Mouse (Mus musculus) urinary bladder, adult 2 months (tissue): Measurements from ENCODE around the gene Xkr7. TPM values are rescaled to one million over a fixed set of nuclear protein-coding genes. Genes with fewer than 3 reads are reported as not detected.

ENCODE experiments used
- DNase-seq: peaks from one replicate; pipeline ENCODE4 v3.0.0; 2022; ENCODE audit warnings: low spot score
- polyA plus RNA-seq: library from polyadenylated mRNA; depleted of rRNA; stranded (reverse); fragments of >200 nt; gene quantifications from 2 replicates; pipeline ENCODE4 v1.2.3, GENCODE M21; 2012; rRNA removed

Gene Xkr7
- polyA plus RNA-seq, 1 experiment = 0.03 TPM

- DNase-seq = no peak
Measured at GRCm38 (mm10) chr2:153071491-153072184, 40.0 kb downstream of the Xkr7 start.

GRCm38 (mm10) chr2:153074651-153075050 is 43.0 kb downstream of the Xkr7 start:
- DNase-seq = no peak

GRCm38 (mm10) chr2:153075961-153076360 is 44.3 kb downstream of the Xkr7 start:
- no peak for DNase-seq

- DNase-seq = peak; percentile 47
Measured at GRCm38 (mm10) chr2:153080841-153081523, 49.3 kb downstream of the Xkr7 start.

- DNase-seq = no peak
Measured at GRCm38 (mm10) chr2:153081866-153082265, 50.2 kb downstream of the Xkr7 start.

GRCm38 (mm10) chr2:153083275-153083674 is 51.6 kb downstream of the Xkr7 start:
- DNase-seq = no peak

- no peak for DNase-seq
Measured at GRCm38 (mm10) chr2:153083824-153084223, 52.2 kb downstream of the Xkr7 start.

GRCm38 (mm10) chr2:153084261-153084976 is 52.8 kb downstream of the Xkr7 start:
- no peak for DNase-seq

GRCm38 (mm10) chr2:153085556-153085955 is 53.9 kb downstream of the Xkr7 start:
- DNase-seq = no peak

- no peak for DNase-seq
Measured at GRCm38 (mm10) chr2:153086166-153086565, 54.5 kb downstream of the Xkr7 start.

GRCm38 (mm10) chr2:153087091-153087490 is 55.4 kb downstream of the Xkr7 start:
- no peak for DNase-seq

GRCm38 (mm10) chr2:153089316-153089715 is 57.7 kb downstream of the Xkr7 start:
- DNase-seq = no peak

- DNase-seq = no peak
Measured at GRCm38 (mm10) chr2:153090551-153091165, 59.0 kb downstream of the Xkr7 start.

Other genes starting within 250 kb of the Xkr7 start
- 76.7 and 88.6 TPM in 2 replicates for gene Bcl2l1, start 200.1 kb upstream of the Xkr7 start, polyA plus RNA-seq
- gene Tpx2, start 183.9 kb upstream of the Xkr7 start, polyA plus RNA-seq = 3.0 and 3.2 TPM in 2 replicates
- gene Mylk2, start 120.5 kb upstream of the Xkr7 start, polyA plus RNA-seq = 0.34 and 0.63 TPM in 2 replicates
- 1.3 and 1.9 TPM in 2 replicates for gene Foxs1, start 98.6 kb upstream of the Xkr7 start, polyA plus RNA-seq
- 0.13 and 0.61 TPM in 2 replicates for gene Dusp15, start 80.2 kb upstream of the Xkr7 start, polyA plus RNA-seq
- gene Ttll9, start 69.4 kb upstream of the Xkr7 start, polyA plus RNA-seq = 0.04 and 0.12 TPM in 2 replicates
- 96.1 and 115 TPM in 2 replicates for gene Pdrg1, start 16.4 kb upstream of the Xkr7 start, polyA plus RNA-seq
- gene Ccm2l, start 34.1 kb downstream of the Xkr7 start, polyA plus RNA-seq = 12.4 and 15.5 TPM in 2 replicates
- 4.0 and 4.3 TPM in 2 replicates for gene Hck, start 76.6 kb downstream of the Xkr7 start, polyA plus RNA-seq
- 32.9 and 40.1 TPM in 2 replicates for gene Tm9sf4, start 129.5 kb downstream of the Xkr7 start, polyA plus RNA-seq
- 4.7 and 4.9 TPM in 2 replicates for gene Tspyl3, start 193.6 kb downstream of the Xkr7 start, polyA plus RNA-seq
- gene Plagl2, start 209.6 kb downstream of the Xkr7 start, polyA plus RNA-seq = 5.2 and 8.8 TPM in 2 replicates
- 29.7 and 29.8 TPM in 2 replicates for gene Pofut1, start 209.7 kb downstream of the Xkr7 start, polyA plus RNA-seq